Mouse (Mus musculus) effector memory CD4-positive, alpha-beta T cell, adult 7 months (primary cell): ENCODE data around the gene Slc35c2. TPM values are rescaled to one million over a fixed set of nuclear protein-coding genes. Genes with fewer than 3 reads are reported as not detected.

Experiments
- polyA plus RNA-seq: library from polyadenylated mRNA; unstranded; fragments of 100-300 nt; shearing (Covaris generic); gene quantifications from one replicate; pipeline ENCODE4 v1.2.1, GENCODE M21; 2017

Gene Slc35c2
- 44.5 TPM for polyA plus RNA-seq

DNA sequence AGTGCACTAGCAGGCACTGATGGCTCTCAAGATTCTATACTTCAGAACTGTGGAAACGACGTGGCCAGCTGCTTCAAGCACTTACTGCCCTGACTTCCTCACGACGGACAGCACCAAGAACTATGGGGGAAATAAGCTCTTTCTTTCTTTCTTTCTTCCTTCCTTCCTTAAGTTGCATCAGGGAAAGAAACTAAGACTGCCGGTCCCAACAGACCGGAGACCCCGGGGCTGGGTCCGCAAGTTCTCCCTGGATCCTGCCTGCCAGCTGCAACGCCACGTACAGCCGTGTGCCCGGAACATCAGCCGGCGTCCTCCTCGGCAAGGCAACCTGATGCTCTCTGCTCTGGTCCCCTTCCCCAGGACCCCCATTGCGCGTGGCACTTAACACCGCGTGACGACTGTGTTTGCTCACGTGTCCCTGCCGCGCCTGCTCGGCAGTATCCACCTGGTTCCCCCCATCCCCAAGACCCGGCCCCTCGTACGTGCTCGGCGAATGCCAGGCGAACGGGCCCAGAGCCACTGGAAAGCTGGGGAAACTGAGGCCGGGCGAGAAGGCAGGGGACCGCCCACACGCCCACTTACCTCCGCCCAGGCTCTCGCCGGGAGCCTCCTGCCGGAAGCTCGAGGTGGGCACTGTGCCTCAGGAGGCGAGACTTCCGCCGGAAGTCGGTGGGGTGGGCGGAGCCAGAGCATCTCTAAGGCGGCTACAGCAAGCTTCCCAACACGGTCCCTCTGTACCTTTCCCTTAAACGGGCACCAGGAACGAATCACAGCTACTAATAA, at the start of gene Slc35c2:
TSS of gene Slc35c2 (minus strand) at position 668 of the 783 bp plus-strand sequence.

GRCm38 (mm10) chr2:165326304-165327190, 38.9 kb upstream of the Slc35c2 start, which contains the start of gene Elmo2:
TSS of gene Elmo2 (minus strand) at chr2:165326479.

DNA sequence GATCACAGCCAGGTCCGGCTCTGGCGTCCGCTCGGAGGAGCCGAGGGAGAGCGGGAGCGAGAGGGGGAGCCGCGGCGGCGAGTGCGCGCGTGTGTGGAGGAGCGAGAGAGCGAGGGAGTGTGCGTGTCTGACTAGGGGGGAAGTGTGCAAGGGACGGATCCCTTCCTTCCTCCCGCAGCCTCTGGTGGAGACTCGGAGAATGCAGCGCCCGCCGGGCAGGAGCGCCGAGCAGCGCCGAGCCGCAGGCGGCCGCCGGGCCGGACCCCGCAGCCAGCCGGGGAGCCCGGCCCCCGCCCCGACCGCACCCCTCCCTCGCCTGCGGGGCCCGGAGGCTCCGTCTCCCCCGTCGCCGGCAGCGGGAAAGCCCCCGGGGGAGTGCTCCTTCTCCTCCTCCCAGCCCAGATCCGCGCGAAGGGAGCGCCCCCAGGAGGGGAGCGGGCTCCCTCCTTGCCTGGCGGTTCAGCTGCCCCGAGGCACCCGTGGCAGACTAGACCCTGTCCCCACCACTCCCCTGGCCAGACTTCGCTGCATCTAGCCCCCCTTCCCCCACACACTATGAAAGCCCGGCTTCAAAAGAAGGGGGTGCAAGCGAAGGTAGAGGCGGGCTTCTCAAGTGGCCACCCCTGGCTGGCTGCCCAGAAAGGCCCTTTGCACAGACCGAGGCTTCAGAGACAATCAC, 52.9 kb downstream of the Slc35c2 start, which contains the start of gene Cdh22:
TSS of gene Cdh22 (minus strand) at position 241 of the 679 bp plus-strand sequence.

Other genes with a start within 250 kb of the Slc35c2 start
- gene Cd40, start 232.2 kb downstream of the Slc35c2 start, polyA plus RNA-seq = 0.52 TPM
- not detected for gene 1700025C18Rik, start 197.1 kb downstream of the Slc35c2 start, polyA plus RNA-seq
- 0.10 TPM for gene Cdh22, start 53.0 kb downstream of the Slc35c2 start, polyA plus RNA-seq
- gene Elmo2, start 38.6 kb upstream of the Slc35c2 start, polyA plus RNA-seq = 23.0 TPM
- not detected for gene Zfp663, start 80.9 kb upstream of the Slc35c2 start, polyA plus RNA-seq
- gene Zfp334, start 100.4 kb upstream of the Slc35c2 start, polyA plus RNA-seq = not detected
- gene Ocstamp, start 112.5 kb upstream of the Slc35c2 start, polyA plus RNA-seq = not detected
- 0.49 TPM for gene Slc13a3, start 185.4 kb upstream of the Slc35c2 start, polyA plus RNA-seq
- gene Trp53rka, start 205.5 kb upstream of the Slc35c2 start, polyA plus RNA-seq = 20.2 TPM
- 0.11 TPM for gene Slc2a10, start 215.9 kb upstream of the Slc35c2 start, polyA plus RNA-seq